Mouse (Mus musculus): ENCODE data around the gene Cped1.

Gene Cped1

GRCm38 (mm10) chr6:22000086-22000485, 14.4 kb downstream of the Cped1 start:
- no peak for DNase-seq (ENCODE audit: low spot score in 2 of 2)

- DNase-seq (ENCODE audit: low spot score in 2 of 2) = no peak
Observed at GRCm38 (mm10) chr6:22000881-22001280, 15.2 kb downstream of the Cped1 start.

GRCm38 (mm10) chr6:22001284-22001916, 15.7 kb downstream of the Cped1 start:
- DNase-seq (ENCODE audit: low spot score in 2 of 2) = no peak

GRCm38 (mm10) chr6:22002521-22003199, 16.9 kb downstream of the Cped1 start:
- DNase-seq (ENCODE audit: low spot score in 2 of 2) = no peak

- no peak for DNase-seq (ENCODE audit: low spot score in 2 of 2)
Observed at GRCm38 (mm10) chr6:22003200-22003587, 17.5 kb downstream of the Cped1 start.

GRCm38 (mm10) chr6:22003959-22004543, 18.3 kb downstream of the Cped1 start:
- no peak for DNase-seq (ENCODE audit: low spot score in 2 of 2)

GRCm38 (mm10) chr6:22008346-22008745, 22.6 kb downstream of the Cped1 start:
- DNase-seq (ENCODE audit: low spot score in 2 of 2) = no peak

GRCm38 (mm10) chr6:22010258-22010657, 24.5 kb downstream of the Cped1 start:
- no peak for DNase-seq (ENCODE audit: low spot score in 2 of 2)

- no peak for DNase-seq (ENCODE audit: low spot score in 2 of 2)
Observed at GRCm38 (mm10) chr6:22010761-22011281, 25.1 kb downstream of the Cped1 start.

GRCm38 (mm10) chr6:22011546-22011945, 25.8 kb downstream of the Cped1 start:
- no peak for DNase-seq (ENCODE audit: low spot score in 2 of 2)

- DNase-seq (ENCODE audit: low spot score in 2 of 2) = no peak
Observed at GRCm38 (mm10) chr6:22012099-22012498, 26.4 kb downstream of the Cped1 start.

GRCm38 (mm10) chr6:22012501-22012900, 26.8 kb downstream of the Cped1 start:
- no peak for DNase-seq (ENCODE audit: low spot score in 2 of 2)

GRCm38 (mm10) chr6:22013394-22013793, 27.7 kb downstream of the Cped1 start:
- DNase-seq (ENCODE audit: low spot score in 2 of 2) = no peak

- no peak for DNase-seq (ENCODE audit: low spot score in 2 of 2)
Observed at GRCm38 (mm10) chr6:22014291-22014911, 28.7 kb downstream of the Cped1 start.

GRCm38 (mm10) chr6:22017631-22018030, 31.9 kb downstream of the Cped1 start:
- no peak for DNase-seq (ENCODE audit: low spot score in 2 of 2)

- no peak for DNase-seq (ENCODE audit: low spot score in 2 of 2)
Observed at GRCm38 (mm10) chr6:22018768-22019445, 33.2 kb downstream of the Cped1 start.

GRCm38 (mm10) chr6:22019637-22020036, 33.9 kb downstream of the Cped1 start:
- no peak for DNase-seq (ENCODE audit: low spot score in 2 of 2)

- no peak for DNase-seq (ENCODE audit: low spot score in 2 of 2)
Observed at GRCm38 (mm10) chr6:22020696-22021095, 35.0 kb downstream of the Cped1 start.

- no peak for DNase-seq (ENCODE audit: low spot score in 2 of 2)
Observed at GRCm38 (mm10) chr6:22021315-22021714, 35.6 kb downstream of the Cped1 start.

- DNase-seq (ENCODE audit: low spot score in 2 of 2) = no peak
Observed at GRCm38 (mm10) chr6:22024168-22024567, 38.5 kb downstream of the Cped1 start.

GRCm38 (mm10) chr6:22025584-22026357, 40.1 kb downstream of the Cped1 start:
- DNase-seq (ENCODE audit: low spot score in 2 of 2) = no peak

Measured in right cerebral cortex, postnatal 36 days (tissue).